ENCODE assay signal across 8 mouse cellular contexts in genomic region chr4:155669598-155670075, GRCm38 (mm10). TPM values are rescaled to one million over a fixed set of nuclear protein-coding genes. Genes with fewer than 3 reads are reported as not detected.
A peak's percentile ranks its signal among the peaks of the same experiment; 100 is the strongest.
DNase-seq lines count a peak whose midpoint lies in the region; ATAC-seq and TF ChIP-seq lines count a peak whose summit lies in the region.

No protein-coding gene starts in this region.

- WGBS in liver, embryonic 12.5 days (ENCODE audit: insufficient replicate concordance), result 1% methylated on average over 8 of the region's 8 CpGs

- H3K9ac ChIP-seq in liver, embryonic 12.5 days, result peak overlapping the region; percentile 81; the same call in 1 of the 2 replicates

- H3K4me2 ChIP-seq in liver, embryonic 12.5 days, result peak overlapping the region; percentile 90

- peak; percentile 32; the same call in 1 of the 2 replicates for ATAC-seq in frontal cortex, adult (ENCODE audit: low TSS enrichment)
- ATAC-seq in liver, embryonic 12.5 days, result no peak

- no peaks in the 10 kb centered on the region for H3K36me3 ChIP-seq in testis, adult 2 months (ENCODE audit: control insufficient read depth, insufficient read depth, low read length)
- H3K36me3 ChIP-seq in liver, embryonic 12.5 days, result no peaks in the 10 kb centered on the region

- H3K27ac ChIP-seq in testis, adult 2 months (ENCODE audit: control insufficient read depth, insufficient read depth, low read depth, low read length), result no peak overlapping the region; the same call in 1 of the 2 replicates
- no peak overlapping the region for H3K27ac ChIP-seq in liver, embryonic 12.5 days

- no peak for TF ChIP-seq CTCF in testis, adult 2 months (IDR thresholded peaks at IDR 0.05; ENCODE audit: control insufficient read depth, insufficient read depth, insufficient replicate concordance, low read depth, low read length)

- no peaks in the 10 kb centered on the region for H3K9me3 ChIP-seq in liver, embryonic 12.5 days (replicated peaks)

- no peaks in the 10 kb centered on the region for H3K27me3 ChIP-seq in testis, adult 2 months (ENCODE audit: control insufficient read depth, insufficient read depth, low read length)
- peaks cover 5% of the 10 kb centered on the region; the same call in 1 of the 2 replicates for H3K27me3 ChIP-seq in liver, embryonic 12.5 days (replicated peaks)

- H3K4me1 ChIP-seq in testis, adult 2 months (ENCODE audit: control insufficient read depth, insufficient read depth, low read length), result peaks cover 6% of the 10 kb centered on the region
- H3K4me1 ChIP-seq in liver, embryonic 12.5 days, result peaks cover 17% of the 10 kb centered on the region

- no peak for DNase-seq in frontal cortex, postnatal 10 days (ENCODE audit: low spot score in 2 of 2)
- DNase-seq in testis, postnatal 10 days (ENCODE audit: low spot score), result no peak
- DNase-seq in adipocyte (ENCODE audit: low spot score), result no peak
- DNase-seq in frontal cortex, postnatal 14 days (ENCODE audit: low spot score in 2 of 2), result no peak
- no peak for DNase-seq in urinary bladder, postnatal 14 days (ENCODE audit: low spot score)

- TF ChIP-seq POLR2A in testis, adult 2 months (IDR thresholded peaks at IDR 0.05; ENCODE audit: control insufficient read depth, low read depth, low read length), result no peak

- H3K4me3 ChIP-seq in testis, adult 2 months (ENCODE audit: control insufficient read depth, low read depth, low read length), result peak overlapping the region; percentile 92
- peak overlapping the region; percentile 87 for H3K4me3 ChIP-seq in liver, embryonic 12.5 days

RNA-seq across cellular contexts. Expression of gene Mib2, which starts 0.6 kb away (rescaled TPM):
- 39.3 and 40.6 TPM in 2 replicates for polyA plus RNA-seq in testis, adult 2 months (2012; rRNA removed)
- 7.2 and 7.4 TPM in 2 replicates for polyA plus RNA-seq in liver, embryonic 12.5 days (2016; fragmentation: Nextera tagmentation; extraction: Ambion mirVana)

RNA-seq across cellular contexts. Expression of gene Mmp23, which starts 16.5 kb away (rescaled TPM):
- 3.7 and 5.9 TPM in 2 replicates for polyA plus RNA-seq in testis, adult 2 months (2012; rRNA removed)
- polyA plus RNA-seq in liver, embryonic 12.5 days (2016; fragmentation: Nextera tagmentation; extraction: Ambion mirVana), result 8.1 and 9.2 TPM in 2 replicates

RNA-seq across cellular contexts. Expression of gene Gm10563, which starts 24.4 kb away (rescaled TPM):
- not detected in 2 replicates for polyA plus RNA-seq in testis, adult 2 months (2012; rRNA removed)
- not detected in 2 replicates for polyA plus RNA-seq in liver, embryonic 12.5 days (2016; fragmentation: Nextera tagmentation; extraction: Ambion mirVana)

RNA-seq across cellular contexts. Expression of gene Fndc10, which starts 24.5 kb away (rescaled TPM):
- 2.7 and 3.3 TPM in 2 replicates for polyA plus RNA-seq in testis, adult 2 months (2012; rRNA removed)
- 1.9 and 2.0 TPM in 2 replicates for polyA plus RNA-seq in liver, embryonic 12.5 days (2016; fragmentation: Nextera tagmentation; extraction: Ambion mirVana)

RNA-seq across cellular contexts. Expression of gene Ssu72, which starts 35.0 kb away (rescaled TPM):
- polyA plus RNA-seq in testis, adult 2 months (2012; rRNA removed), result 34.6 and 37.4 TPM in 2 replicates
- 80.8 and 91.2 TPM in 2 replicates for polyA plus RNA-seq in liver, embryonic 12.5 days (2016; fragmentation: Nextera tagmentation; extraction: Ambion mirVana)
